Mouse (Mus musculus): Measurements from ENCODE around the gene Cdh23. TPM values are rescaled to one million over a fixed set of nuclear protein-coding genes. Genes with fewer than 3 reads are reported as not detected.

The Cdh23 gene
- polyA plus RNA-seq, 1 experiment from 2014 or later, result 0.19 TPM

- no peaks in the 10 kb centered on the region for H3K9me3 ChIP-seq (replicated peaks)
- WGBS (ENCODE audit: insufficient replicate concordance), result 65% methylated on average over 11 of the region's 11 CpGs
- no peaks in the 10 kb centered on the region for H3K4me1 ChIP-seq
- H3K27ac ChIP-seq, result no peak overlapping the region
- H3K27me3 ChIP-seq (replicated peaks), result peaks cover 7% of the 10 kb centered on the region; the same call in 1 of the 2 replicates
- H3K4me2 ChIP-seq, result no peak overlapping the region
- H3K9ac ChIP-seq, result no peak overlapping the region
- no peak for ATAC-seq
- no peaks in the 10 kb centered on the region for H3K36me3 ChIP-seq
- no peak overlapping the region for H3K4me3 ChIP-seq
These were observed 295.6 kb downstream of the Cdh23 start for GRCm38 (mm10) chr10:60400507-60401295.

GRCm38 (mm10) chr10:60399449-60399848 lies 296.8 kb downstream of the Cdh23 start, which contains the start of gene Gm17455:
Gene Gm17455 (plus strand): TSS chr10:60399726.
- peaks cover 7% of the 10 kb centered on the region; the same call in 1 of the 2 replicates for H3K27me3 ChIP-seq (replicated peaks)
- no peak within 1 kb of the TSS for H3K4me2 ChIP-seq
- WGBS (ENCODE audit: insufficient replicate concordance), result 51% methylated on average over 7 of the region's 7 CpGs
- no peaks in the 10 kb centered on the region for H3K36me3 ChIP-seq
- no peak for ATAC-seq
- H3K4me3 ChIP-seq, result no peak within 1 kb of the TSS
- H3K27ac ChIP-seq, result no peak within 1 kb of the TSS
- H3K4me1 ChIP-seq, result no peaks in the 10 kb centered on the region
- H3K9me3 ChIP-seq (replicated peaks), result no peaks in the 10 kb centered on the region
- no peak within 1 kb of the TSS for H3K9ac ChIP-seq

GRCm38 (mm10) chr10:60398051-60398814 lies 298.1 kb downstream of the Cdh23 start:
- no peak overlapping the region for H3K4me3 ChIP-seq
- H3K9ac ChIP-seq, result no peak overlapping the region
- ATAC-seq, result no peak

GRCm38 (mm10) chr10:60395605-60396004 lies 300.7 kb downstream of the Cdh23 start:
- Histone ChIP-seq H3K4me1 (0 out of 2 replicates have a peak, but pooled peaks cover 2% of the 10 kb centered on the region), H3K36me3 (no peaks in the 10 kb centered on the region), H3K9ac (no peak overlapping the region), H3K4me3 (no peak overlapping the region), H3K27ac (no peak overlapping the region), H3K9me3 (replicated peaks) (no peaks in the 10 kb centered on the region), H3K4me2 (no peak overlapping the region), H3K27me3 (replicated peaks) (no peaks in the 10 kb centered on the region)
- WGBS (ENCODE audit: insufficient replicate concordance), result 52% methylated on average over 5 of the region's 5 CpGs
- no peak for ATAC-seq

More at GRCm38 (mm10) chr10:60398051-60398814, 298.1 kb downstream of the Cdh23 start:
- 69% methylated on average over 10 of the region's 10 CpGs for WGBS (ENCODE audit: insufficient replicate concordance)
- no peaks in the 10 kb centered on the region for H3K4me1 ChIP-seq
- H3K36me3 ChIP-seq, result no peaks in the 10 kb centered on the region
- H3K9me3 ChIP-seq (replicated peaks), result no peaks in the 10 kb centered on the region
- H3K27me3 ChIP-seq (replicated peaks), result peaks cover 7% of the 10 kb centered on the region; the same call in 1 of the 2 replicates
- H3K4me2 ChIP-seq, result no peak overlapping the region
- H3K27ac ChIP-seq, result no peak overlapping the region

GRCm38 (mm10) chr10:60394936-60395335 lies 301.4 kb downstream of the Cdh23 start:
- Histone ChIP-seq H3K36me3 (no peaks in the 10 kb centered on the region), H3K9me3 (replicated peaks) (no peaks in the 10 kb centered on the region), H3K27me3 (replicated peaks) (no peaks in the 10 kb centered on the region), H3K4me3 (no peak overlapping the region), H3K27ac (no peak overlapping the region), H3K9ac (no peak overlapping the region), H3K4me2 (no peak overlapping the region), H3K4me1 (peaks cover 7% of the 10 kb centered on the region; the same call in 1 of the 2 replicates)
- WGBS (ENCODE audit: insufficient replicate concordance), result 60% methylated on average over 7 of the region's 7 CpGs
- ATAC-seq, result no peak

DNA sequence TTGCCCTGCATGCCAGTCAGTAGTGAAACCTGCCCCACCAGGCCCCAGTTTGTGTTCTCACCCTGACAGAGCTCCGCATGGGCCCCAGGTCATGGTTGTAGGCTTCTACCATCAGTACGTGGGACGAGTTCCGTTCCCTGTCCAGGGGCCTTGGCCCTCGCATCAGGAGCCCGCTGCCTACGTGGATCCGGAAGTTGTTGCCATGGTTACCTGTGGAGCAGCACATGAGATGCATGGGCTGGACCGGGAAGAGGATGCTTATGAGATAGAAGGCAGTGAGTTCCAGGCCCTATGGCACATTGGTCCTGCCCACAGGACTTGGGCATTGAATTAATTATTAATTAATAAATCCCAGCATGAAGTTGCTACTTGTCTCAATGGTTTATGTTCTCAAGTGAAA lies 304.6 kb downstream of the Cdh23 start:
- no peak overlapping the region for H3K4me2 ChIP-seq
- H3K4me1 ChIP-seq, result peaks cover 13% of the 10 kb centered on the region
- no peak for ATAC-seq
- no peaks in the 10 kb centered on the region for H3K36me3 ChIP-seq
- H3K9me3 ChIP-seq (replicated peaks), result no peaks in the 10 kb centered on the region
- H3K9ac ChIP-seq, result no peak overlapping the region
- WGBS (ENCODE audit: insufficient replicate concordance), result 84% methylated on average over 9 of the region's 9 CpGs
- no peak overlapping the region for H3K4me3 ChIP-seq
- no peak overlapping the region for H3K27ac ChIP-seq
- H3K27me3 ChIP-seq (replicated peaks), result no peaks in the 10 kb centered on the region

DNA sequence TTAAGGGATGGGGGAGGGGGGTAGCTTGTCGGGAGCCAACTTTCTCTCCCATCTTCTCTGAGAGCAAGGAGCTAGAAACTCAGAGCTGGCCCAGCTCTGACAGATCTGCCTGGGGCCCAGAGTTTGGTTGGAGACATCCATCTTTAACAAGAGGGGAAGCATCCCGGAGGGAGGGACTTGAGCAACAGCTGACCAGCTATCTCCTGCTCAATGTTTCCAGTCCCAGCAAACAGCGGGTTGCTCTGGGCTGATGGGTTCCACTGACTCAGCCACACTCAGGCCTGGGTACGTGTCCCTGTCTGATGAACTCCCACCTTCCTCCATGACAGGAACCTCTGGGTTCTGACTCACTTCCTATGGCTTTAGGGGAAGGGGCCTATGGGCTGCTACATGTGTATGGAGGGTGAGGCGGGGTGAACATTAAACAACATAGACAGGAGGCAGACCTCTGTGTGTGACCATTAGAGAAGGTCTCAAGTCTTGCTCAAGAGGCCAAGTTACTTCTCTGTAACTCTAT lies 305.3 kb downstream of the Cdh23 start:
- no peak for ATAC-seq
- no peaks in the 10 kb centered on the region for H3K9me3 ChIP-seq (replicated peaks)
- no peak overlapping the region for H3K4me3 ChIP-seq
- no peaks in the 10 kb centered on the region for H3K36me3 ChIP-seq
- 45% methylated on average over 5 of the region's 5 CpGs for WGBS (ENCODE audit: insufficient replicate concordance)
- H3K4me2 ChIP-seq, result no peak overlapping the region
- H3K27ac ChIP-seq, result no peak overlapping the region
- no peaks in the 10 kb centered on the region for H3K27me3 ChIP-seq (replicated peaks)
- H3K4me1 ChIP-seq, result peaks cover 13% of the 10 kb centered on the region
- no peak overlapping the region for H3K9ac ChIP-seq

- Histone ChIP-seq H3K9ac (no peak overlapping the region), H3K4me1 (peaks cover 13% of the 10 kb centered on the region), H3K4me3 (no peak overlapping the region), H3K27ac (no peak overlapping the region), H3K27me3 (replicated peaks) (no peaks in the 10 kb centered on the region), H3K36me3 (no peaks in the 10 kb centered on the region), H3K4me2 (no peak overlapping the region), H3K9me3 (replicated peaks) (no peaks in the 10 kb centered on the region)
- WGBS (ENCODE audit: insufficient replicate concordance), result 29% methylated on average over 6 of the region's 6 CpGs
- ATAC-seq, result no peak
These were observed 305.9 kb downstream of the Cdh23 start for GRCm38 (mm10) chr10:60390177-60390903.

- no peak for ATAC-seq
- Histone ChIP-seq H3K9me3 (replicated peaks) (no peaks in the 10 kb centered on the region), H3K36me3 (no peaks in the 10 kb centered on the region), H3K9ac (no peak overlapping the region), H3K27me3 (replicated peaks) (no peaks in the 10 kb centered on the region), H3K4me3 (no peak overlapping the region), H3K4me1 (peaks cover 13% of the 10 kb centered on the region), H3K27ac (no peak overlapping the region), H3K4me2 (no peak overlapping the region; the same call in 1 of the 2 replicates)
- 7% methylated on average over 9 of the region's 9 CpGs for WGBS (ENCODE audit: insufficient replicate concordance)
These were observed 306.8 kb downstream of the Cdh23 start for GRCm38 (mm10) chr10:60389447-60389865.

GRCm38 (mm10) chr10:60388332-60388731 lies 308.0 kb downstream of the Cdh23 start:
- H3K27ac ChIP-seq, result no peak overlapping the region
- no peaks in the 10 kb centered on the region for H3K27me3 ChIP-seq (replicated peaks)
- no peak overlapping the region for H3K4me2 ChIP-seq
- H3K9me3 ChIP-seq (replicated peaks), result no peaks in the 10 kb centered on the region
- ATAC-seq, result no peak
- 72% methylated on average over 2 of the region's 2 CpGs for WGBS (ENCODE audit: insufficient replicate concordance)
- peaks cover 13% of the 10 kb centered on the region for H3K4me1 ChIP-seq
- no peaks in the 10 kb centered on the region for H3K36me3 ChIP-seq
- no peak overlapping the region for H3K4me3 ChIP-seq
- H3K9ac ChIP-seq, result no peak overlapping the region

GRCm38 (mm10) chr10:60381142-60381925 lies 315.0 kb downstream of the Cdh23 start:
- no peaks in the 10 kb centered on the region for H3K9me3 ChIP-seq (replicated peaks)
- no peaks in the 10 kb centered on the region for H3K36me3 ChIP-seq
- 48% methylated on average over 10 of the region's 10 CpGs for WGBS (ENCODE audit: insufficient replicate concordance)

More at GRCm38 (mm10) chr10:60381142-60381925, 315.0 kb downstream of the Cdh23 start:
- Histone ChIP-seq H3K27me3 (replicated peaks) (no peaks in the 10 kb centered on the region; the same call in 1 of the 2 replicates), H3K4me1 (no peaks in the 10 kb centered on the region), H3K4me3 (no peak overlapping the region), H3K4me2 (no peak overlapping the region), H3K9ac (no peak overlapping the region), H3K27ac (no peak overlapping the region)
- no peak for ATAC-seq

All from liver, embryonic 12.5 days (tissue).